Mouse (Mus musculus): ENCODE measurements at regions not wholly inside any gene's neighbourhood (a gene's known extent, or its start where the extent isn't known, plus 50 kb on each side); places are given as distances from the start of the nearest gene placed in this dataset.
"Not testable (repeated sequence)": the region's sequence is repeated elsewhere in the genome, so short reads cannot be mapped to it uniquely, and the experiment has no call there.

GRCm38 (mm10) chr1:141716953-141717352, 1471.0 kb downstream of the Kcnt2 start:
- in situ Hi-C loops (cut with MboI, MseI): no loop called here

- in situ Hi-C loops (cut with MboI, MseI): no loop called here
These were observed 1471.6 kb downstream of the Kcnt2 start for GRCm38 (mm10) chr1:141717510-141717909.

- in situ Hi-C loops (cut with MboI, MseI): no loop called here
These were observed 1495.3 kb downstream of the Kcnt2 start for GRCm38 (mm10) chr1:141741299-141741698.

GRCm38 (mm10) chr1:141776059-141776458, 1530.1 kb downstream of the Kcnt2 start:
- in situ Hi-C loops (cut with MboI, MseI): no loop called here

GRCm38 (mm10) chr1:141783367-141783766, 1537.4 kb downstream of the Kcnt2 start:
- in situ Hi-C loops (cut with MboI, MseI): no loop called here

GRCm38 (mm10) chr1:141813315-141814158, 1567.6 kb downstream of the Kcnt2 start:
- in situ Hi-C loops (cut with MboI, MseI): no loop called here

GRCm38 (mm10) chr1:141831444-141831843, 1585.5 kb downstream of the Kcnt2 start:
- in situ Hi-C loops (cut with MboI, MseI): no loop called here

GRCm38 (mm10) chr1:141842547-141842946, 1596.6 kb downstream of the Kcnt2 start:
- in situ Hi-C loops (cut with MboI, MseI): no loop called here

- in situ Hi-C loops (cut with MboI, MseI): not testable (repeated sequence)
These were observed 1607.9 kb downstream of the Kcnt2 start for GRCm38 (mm10) chr1:141853841-141854240.

- in situ Hi-C loops (cut with MboI, MseI): no loop called here
These were observed 1638.4 kb downstream of the Kcnt2 start for GRCm38 (mm10) chr1:141884356-141884755.

- in situ Hi-C loops (cut with MboI, MseI): no loop called here
These were observed 1652.0 kb downstream of the Kcnt2 start for GRCm38 (mm10) chr1:141897924-141898455.

- in situ Hi-C loops (cut with MboI, MseI): no loop called here
These were observed 1665.9 kb downstream of the Kcnt2 start for GRCm38 (mm10) chr1:141911714-141912398.

- in situ Hi-C loops (cut with MboI, MseI): no loop called here
These were observed 1680.2 kb downstream of the Kcnt2 start for GRCm38 (mm10) chr1:141926194-141926593.

GRCm38 (mm10) chr1:141926804-141927203, 1680.8 kb downstream of the Kcnt2 start:
- in situ Hi-C loops (cut with MboI, MseI): no loop called here

GRCm38 (mm10) chr1:141948055-141948454, 1692.4 kb upstream of the B3galt2 start:
- in situ Hi-C loops (cut with MboI, MseI): no loop called here

- in situ Hi-C loops (cut with MboI, MseI): no loop called here
These were observed 1686.1 kb upstream of the B3galt2 start for GRCm38 (mm10) chr1:141954323-141954867.

GRCm38 (mm10) chr1:141961743-141962142, 1678.7 kb upstream of the B3galt2 start:
- in situ Hi-C loops (cut with MboI, MseI): loop anchor here (10.0 kb wide), 1 partner anchor 1513 kb away; no protein-coding TSS in a partner anchor

- in situ Hi-C loops (cut with MboI, MseI): loop anchor here (10.0 kb wide), 1 partner anchor 1507 kb away; no protein-coding TSS in a partner anchor
These were observed 1672.3 kb upstream of the B3galt2 start for GRCm38 (mm10) chr1:141968133-141968532.

- in situ Hi-C loops (cut with MboI, MseI): no loop called here
These were observed 1666.1 kb upstream of the B3galt2 start for GRCm38 (mm10) chr1:141974329-141974728.

GRCm38 (mm10) chr1:141999769-142000168, 1640.7 kb upstream of the B3galt2 start:
- in situ Hi-C loops (cut with MboI, MseI): no loop called here

GRCm38 (mm10) chr1:142000335-142000734, 1640.1 kb upstream of the B3galt2 start:
- in situ Hi-C loops (cut with MboI, MseI): no loop called here

- in situ Hi-C loops (cut with MboI, MseI): no loop called here
These were observed 1634.1 kb upstream of the B3galt2 start for GRCm38 (mm10) chr1:142006316-142006715.
